Mouse (Mus musculus) liver (tissue): ENCODE data around the gene Psmb2.
A peak's percentile ranks its signal among the peaks of the same experiment; 100 is the strongest.

Experiments used
- DNase-seq: peaks from one replicate; pipeline ENCODE4 v3.0.0-alpha.2; 2020; ENCODE audit warnings: mixed read lengths

The Psmb2 gene

DNA sequence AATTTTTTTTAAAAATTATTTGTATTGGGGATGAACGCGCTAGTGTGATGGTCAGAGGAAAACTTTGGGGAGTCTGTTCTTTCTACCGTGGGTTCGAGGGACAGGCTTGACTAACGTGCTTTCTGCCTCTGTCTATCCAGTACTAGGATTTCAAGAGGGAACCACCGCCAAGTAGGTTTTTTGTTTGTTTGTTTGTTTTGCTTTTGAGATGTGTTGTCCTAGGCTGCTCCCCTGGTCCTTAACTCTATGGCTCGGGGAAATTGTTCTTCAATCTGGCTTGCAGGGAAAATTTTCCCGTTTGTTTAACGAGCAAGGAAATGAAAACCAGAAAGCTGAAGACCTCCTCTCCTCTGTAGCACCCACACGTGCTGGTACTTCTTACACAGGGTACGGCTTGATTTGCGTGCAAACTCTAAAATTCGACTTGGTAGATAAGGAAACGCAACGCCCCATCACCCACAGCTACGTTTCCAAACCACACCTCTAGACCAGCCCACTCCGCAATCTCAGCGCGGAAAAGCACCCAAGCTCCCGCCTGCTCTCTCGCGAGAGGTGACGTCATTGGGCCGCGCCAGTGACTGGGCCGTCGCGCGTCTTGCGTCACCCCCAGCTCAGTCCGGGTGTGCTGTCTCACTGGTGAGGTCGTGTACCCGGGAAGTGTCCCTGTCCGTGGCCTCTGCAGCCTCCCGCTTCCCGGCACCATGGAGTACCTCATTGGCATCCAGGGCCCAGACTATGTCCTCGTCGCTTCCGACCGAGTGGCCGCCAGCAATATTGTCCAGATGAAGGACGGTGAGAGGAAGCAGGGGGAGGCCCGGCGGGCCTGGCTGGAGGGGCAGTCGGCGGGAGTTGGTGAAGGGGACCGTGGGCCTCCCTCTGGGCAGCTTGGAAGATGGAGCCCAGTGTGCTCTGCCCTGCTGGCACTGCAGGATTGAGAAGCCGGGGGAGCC lies at the start of gene Psmb2:
TSS of gene Psmb2 (plus strand) at position 577 of the 950 bp plus-strand sequence.
- peak; percentile 97 for DNase-seq

DNA sequence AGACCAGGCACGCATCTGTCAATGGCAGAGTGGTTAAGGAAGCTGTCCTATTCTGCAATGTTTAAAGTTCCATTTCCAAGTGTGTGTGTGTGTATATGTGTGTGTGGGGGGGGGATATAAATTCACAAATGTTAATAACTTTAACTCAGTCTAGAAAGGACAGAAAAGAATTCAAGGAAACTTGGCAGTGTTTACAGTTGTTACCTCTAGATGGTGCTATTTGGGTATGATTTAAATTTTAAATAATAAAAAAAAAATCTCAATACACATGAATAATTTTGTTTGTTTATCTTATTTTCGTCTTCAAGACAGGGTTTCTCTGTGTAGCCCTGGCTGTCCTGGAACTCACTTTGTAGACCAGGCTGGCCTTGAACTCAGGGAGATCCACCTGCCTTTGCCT lies 45.5 kb upstream of the Psmb2 start:
- DNase-seq = no peak

DNA sequence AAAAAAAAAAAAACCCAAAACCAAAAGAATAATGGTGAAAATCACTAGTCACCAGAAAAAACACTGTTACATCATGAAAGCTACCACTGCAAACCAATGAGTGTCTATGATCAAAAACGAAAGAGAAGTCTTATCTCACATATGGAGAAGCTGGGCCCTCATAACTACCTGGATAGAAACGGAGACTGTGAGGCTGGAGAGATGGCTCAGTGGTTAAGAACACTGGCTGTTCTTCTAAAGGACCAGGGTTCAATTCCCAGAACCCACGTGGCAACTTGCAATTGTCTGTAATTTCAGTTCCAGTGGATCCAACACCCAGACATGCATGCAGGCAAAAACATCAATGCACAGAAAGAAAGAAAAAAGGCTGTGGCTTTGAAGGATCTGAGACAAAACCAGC lies 44.8 kb upstream of the Psmb2 start:
- no peak for DNase-seq

DNA sequence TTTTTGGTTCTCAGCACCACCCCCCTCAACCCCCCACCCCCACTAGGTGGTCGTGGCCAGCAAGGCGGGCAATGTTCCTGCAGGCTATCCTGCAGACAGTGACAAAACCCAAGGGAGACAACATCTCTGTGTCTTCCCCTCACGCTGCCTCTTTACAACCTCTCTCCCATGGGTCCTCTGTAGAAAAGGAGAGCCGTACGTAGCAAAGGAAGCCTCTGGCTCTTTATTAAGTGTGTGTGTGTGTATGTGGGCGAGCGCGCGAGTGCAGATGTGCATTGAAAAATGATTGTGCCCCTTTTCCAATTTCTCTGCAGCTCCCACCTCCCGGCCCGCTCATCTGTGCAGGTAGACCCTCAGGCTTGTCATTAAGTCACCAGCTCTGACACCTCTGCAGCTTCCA lies 41.1 kb upstream of the Psmb2 start:
- DNase-seq = no peak

DNA sequence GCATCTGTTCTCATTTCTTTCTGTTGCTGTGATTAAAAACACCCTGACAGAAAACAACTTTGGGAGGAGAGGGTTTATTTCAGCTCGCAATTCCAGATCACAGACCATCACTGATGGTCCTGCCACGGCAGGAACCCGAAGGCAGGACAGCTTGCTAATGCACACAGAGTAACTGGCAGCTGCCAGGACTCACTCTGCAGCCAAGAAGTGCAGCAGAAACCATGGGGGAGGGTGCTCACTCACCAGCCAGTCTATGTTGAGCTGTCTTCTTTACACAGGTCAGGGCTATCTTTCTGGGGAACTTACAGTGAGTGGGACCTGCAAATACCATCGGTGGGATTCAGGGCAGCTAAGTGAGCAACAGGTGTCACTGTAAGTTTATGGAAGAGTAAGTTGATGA lies 40.0 kb upstream of the Psmb2 start:
- no peak for DNase-seq

DNA sequence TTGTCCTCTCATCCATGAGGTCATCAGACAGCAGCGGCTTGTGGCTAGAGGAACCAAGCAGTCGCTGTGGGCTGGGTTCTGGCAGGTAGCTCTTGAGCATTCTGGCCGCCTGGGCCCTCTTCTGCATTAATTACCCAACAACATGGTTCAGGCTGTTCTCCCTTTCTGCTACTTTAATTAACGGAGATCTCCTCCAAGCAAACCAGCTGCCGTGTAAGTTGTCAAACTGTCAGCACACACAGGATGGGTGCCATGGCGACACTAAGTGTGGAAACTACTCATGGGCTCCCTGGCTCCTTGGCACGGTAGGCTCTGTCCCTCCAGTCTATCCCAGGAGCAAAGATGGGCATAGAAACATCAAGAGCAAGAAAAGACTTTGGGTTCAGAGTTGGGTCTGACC lies 38.1 kb upstream of the Psmb2 start:
- no peak for DNase-seq

DNA sequence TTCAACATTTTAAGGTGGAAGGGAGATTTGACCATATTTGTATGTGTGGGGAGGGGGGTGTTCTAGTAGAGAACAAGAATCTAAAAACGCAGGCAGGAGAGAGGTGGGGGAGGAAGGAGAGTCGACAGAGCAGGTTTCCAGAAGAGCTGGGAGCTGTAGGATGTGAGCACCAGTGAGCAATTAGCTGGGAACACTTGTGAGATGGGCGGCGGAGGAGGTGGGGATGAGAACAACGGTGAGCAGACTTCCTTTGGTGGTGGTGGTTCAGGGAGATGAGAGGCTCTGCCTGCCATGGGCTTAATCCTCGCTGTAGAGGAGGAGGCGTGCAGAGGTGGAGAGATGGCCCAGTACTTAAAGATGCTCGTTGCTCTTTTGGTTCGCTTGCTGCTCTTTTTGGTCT lies 35.5 kb upstream of the Psmb2 start:
- DNase-seq = no peak

DNA sequence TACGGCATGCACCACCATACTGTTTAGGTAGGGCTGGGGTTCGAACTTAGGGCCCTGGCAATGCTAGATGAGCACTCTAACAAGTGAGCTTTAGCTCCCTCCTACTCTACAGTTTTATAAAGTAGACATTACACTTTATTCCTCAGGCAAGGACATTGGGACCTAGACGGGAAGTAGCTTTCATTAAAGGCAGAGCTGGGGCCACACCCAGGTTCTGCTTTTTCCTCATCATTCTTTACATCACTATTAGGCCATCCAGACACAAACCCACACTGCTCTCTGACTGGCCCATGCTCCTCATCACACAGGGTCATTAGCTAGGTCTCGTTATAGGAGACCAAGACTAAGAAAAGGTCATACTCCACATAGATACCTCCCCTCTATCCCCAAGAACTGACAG lies 33.6 kb upstream of the Psmb2 start:
- no peak for DNase-seq

DNA sequence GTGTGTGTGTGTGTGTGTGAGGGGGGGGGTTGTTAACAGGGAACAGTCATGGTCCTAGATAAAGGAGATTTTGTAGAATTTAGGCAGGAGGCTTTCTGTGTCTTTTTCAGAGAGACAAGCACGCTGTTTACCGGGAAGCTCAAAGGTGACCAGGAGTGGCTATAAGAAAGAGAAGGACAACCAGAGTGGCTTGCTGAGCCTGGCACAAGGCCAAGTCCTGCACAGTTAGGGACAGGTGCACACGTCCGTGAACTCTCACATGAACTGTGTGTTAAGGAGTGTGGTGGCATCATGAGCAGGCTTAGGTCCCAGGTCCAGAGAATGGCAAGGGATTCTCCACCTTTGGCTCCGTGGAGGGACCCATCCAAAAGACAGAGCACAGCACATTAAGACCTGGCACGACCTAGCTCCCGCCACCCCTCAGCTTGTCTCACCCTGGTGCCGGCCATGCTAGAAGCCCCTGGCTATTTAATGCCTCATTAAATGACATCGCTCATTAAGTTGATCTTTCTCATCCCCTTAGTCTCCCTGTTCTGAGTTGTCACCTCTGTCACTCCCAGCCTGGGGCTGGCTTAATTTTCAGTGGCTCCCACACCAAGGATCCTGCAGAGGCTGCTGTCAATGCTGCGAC lies 33.0 kb upstream of the Psmb2 start:
- DNase-seq = no peak

DNA sequence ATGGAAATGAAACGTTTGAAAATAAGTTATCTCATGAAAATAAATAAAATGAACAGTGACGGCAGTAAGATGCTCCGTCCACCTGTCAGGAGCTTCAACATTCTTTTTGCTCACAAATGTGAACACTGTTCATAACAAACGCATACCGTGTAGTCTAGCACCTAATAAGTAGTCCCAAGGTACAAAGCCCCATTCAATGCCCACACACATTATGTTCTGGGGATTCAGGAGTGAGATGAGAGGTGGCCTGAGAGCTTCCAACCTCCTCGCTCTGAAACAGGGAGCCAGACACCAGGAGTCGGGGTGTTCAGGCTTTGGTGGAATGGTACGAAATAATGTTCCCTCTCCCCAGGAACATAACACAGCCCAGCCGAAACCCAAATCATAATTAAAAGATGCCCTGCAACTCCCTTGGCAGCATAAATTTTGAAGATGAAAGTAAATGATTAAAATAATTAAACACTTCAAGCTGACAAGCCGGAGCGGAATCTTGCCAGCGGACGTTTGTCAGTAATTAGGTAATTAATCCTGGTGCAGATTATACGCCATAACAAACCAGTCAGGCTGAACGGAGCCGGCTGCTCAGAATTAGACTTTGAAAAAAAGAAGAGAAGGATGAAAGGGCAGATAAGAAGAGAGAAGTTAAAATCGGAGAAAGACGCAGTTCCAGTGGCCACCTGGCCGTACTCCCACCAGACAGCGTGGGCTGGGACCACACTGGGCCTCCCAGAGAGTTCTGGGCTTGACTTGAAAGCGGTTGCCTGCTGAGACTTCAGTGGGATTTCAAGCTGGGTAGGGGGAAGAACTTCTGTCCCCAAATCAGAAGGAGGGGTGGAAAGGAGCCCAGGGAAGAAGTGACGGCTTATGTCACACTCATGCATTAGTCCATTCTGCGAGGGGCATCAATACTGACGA lies 29.2 kb upstream of the Psmb2 start:
- no peak for DNase-seq

DNA sequence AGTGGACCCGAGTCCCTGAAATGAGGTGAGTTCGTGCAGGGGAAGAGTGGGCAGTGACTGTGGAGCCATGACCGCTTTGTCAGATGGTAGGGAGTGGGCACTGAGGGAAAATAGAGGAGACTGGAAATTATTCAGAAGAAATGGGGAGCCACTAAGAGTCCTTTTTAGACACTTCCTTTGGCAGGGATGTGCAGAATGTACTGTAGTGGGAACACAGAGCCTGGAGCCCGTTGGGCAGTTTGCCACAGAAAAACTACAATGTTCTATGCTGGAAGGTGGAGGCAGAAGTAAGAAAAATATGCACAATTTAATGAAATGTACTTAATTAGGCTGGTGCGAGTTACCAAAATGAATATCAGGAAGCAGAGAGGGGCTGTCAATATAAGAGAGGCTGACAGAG lies 24.3 kb upstream of the Psmb2 start:
- no peak for DNase-seq

DNA sequence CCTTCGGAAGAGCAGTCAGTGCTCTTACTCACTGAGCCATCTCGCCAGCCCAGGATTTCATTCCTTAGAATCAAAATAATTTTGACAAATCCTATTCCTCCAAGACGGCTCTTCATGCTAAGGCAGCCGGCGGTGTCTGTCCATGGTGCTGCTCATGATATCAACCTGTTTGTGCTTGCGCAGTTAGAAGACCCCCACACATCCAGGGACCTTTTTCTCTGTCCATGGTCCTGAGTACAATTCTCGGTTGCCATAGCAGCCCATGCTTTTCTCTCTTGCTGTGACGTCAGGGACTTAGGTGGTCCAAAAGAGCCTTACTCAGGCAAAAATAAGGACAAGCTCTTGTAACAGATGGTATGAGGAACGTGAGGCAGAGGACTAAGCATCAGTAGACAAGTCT lies 22.1 kb upstream of the Psmb2 start:
- peak; percentile 49 for DNase-seq

DNA sequence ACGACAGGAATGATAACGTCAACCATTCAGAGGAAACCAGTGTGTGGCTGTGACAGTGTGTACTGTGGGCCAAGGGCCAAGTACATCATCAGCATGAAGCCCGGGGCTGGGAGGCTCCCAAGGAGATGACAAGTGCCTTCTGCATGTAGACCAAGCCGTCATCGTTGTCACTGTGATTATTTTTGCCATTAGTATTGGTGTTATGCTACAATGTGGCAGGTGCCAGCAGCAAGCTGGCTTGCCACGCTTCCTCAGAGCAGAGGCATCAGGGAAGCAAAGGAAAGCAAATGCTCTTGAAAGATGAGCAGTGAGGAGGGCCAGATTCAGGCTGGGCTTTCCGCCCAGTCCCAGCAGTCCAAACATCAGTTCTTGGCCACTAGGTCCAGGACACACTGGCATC lies 16.2 kb upstream of the Psmb2 start:
- DNase-seq = no peak

DNA sequence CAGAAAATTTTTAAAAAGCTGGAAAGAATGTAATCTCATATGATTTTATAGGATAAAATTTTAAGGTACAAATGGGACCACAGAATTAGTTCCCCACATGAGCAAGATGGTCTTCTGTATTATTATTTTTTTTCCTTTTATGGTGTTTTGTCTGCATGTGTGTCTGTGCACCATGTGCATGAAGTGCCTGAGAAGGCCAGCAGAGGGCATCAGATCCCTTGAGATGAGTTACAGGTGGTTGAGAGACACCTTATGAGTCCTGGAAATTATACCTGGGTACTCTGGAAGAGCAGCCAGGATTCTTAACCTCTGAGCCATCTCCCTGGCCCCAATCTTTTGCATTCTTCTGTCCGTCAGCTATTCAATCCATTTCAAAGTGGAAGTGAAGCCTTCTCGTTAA lies 10.4 kb upstream of the Psmb2 start:
- DNase-seq = peak; percentile 37

DNA sequence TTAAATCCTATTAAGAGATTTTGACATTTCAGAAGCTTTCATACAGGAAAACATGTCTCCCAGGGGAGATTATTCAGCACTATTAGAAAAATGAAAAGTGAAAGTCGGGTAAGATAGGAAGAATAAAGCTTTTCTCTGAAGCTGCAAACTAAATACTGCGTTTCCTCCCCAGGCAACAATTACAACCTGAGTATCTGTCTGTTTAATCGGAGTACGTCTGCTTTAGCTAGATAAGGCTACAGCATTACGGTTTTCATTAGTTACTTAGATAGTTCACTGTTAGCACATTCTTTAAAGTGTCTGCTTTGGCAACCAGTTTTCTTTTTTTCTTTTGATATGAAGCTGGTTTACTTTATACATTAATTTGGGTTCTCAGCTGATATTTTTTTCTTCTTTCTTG lies 4.9 kb downstream of the Psmb2 start:
- no peak for DNase-seq

DNA sequence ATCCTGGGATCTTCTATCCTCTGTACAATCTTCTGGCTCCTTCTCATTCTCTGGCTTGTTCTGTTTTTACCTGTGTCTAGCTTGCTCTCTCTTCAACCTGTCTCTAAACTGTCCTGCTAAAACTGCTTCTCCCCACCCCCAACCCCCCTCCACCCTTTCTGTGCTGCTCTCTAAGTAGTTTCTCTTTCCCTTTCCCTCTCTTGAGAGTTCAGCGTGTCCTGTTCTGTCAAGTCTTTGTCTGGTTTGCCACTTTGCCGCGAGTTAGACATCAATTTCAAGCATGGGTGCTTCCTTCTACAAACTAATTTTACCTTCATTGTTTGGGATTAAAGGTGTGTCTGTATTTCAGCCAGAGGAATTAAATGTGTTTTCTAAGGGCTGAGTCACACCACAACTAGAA lies 5.7 kb downstream of the Psmb2 start:
- no peak for DNase-seq

DNA sequence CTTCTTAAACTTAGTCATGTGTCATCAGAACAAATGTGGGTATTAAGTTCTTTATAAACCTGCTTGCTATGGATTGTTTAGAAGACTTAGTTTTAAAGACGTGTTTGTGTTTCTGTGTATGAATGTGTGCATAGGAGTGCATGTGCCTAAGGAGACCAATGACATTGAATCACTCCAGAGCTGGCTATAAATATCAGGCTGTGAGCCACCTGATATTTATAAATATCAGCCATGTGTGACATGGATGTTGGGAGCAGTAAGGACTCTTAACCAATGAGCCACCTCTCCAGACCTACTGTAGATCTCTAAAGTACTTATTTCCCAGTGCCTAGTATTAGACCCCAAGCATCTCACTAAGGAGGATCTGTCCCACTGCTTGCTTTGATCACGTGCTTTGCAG lies 12.0 kb downstream of the Psmb2 start:
- DNase-seq = no peak

DNA sequence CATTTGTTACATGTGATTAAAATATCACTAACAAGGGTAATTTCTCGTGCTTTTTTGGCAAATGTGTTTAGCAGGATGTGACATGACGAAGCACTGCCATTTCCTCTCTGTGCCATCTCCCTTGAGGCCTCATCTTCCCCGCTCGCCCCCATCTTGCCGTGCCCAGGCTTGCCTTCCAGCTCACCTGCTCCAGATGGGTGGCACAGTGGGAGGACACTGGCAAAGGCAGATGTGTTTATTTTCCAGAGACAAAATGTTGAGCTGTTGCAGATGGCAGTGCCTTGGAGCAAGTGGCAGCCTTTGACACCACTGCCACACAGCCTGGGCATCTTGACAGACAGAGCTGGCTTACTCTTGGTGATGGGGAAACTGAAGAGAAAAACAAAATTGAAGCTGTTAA lies 15.6 kb downstream of the Psmb2 start:
- DNase-seq = no peak

DNA sequence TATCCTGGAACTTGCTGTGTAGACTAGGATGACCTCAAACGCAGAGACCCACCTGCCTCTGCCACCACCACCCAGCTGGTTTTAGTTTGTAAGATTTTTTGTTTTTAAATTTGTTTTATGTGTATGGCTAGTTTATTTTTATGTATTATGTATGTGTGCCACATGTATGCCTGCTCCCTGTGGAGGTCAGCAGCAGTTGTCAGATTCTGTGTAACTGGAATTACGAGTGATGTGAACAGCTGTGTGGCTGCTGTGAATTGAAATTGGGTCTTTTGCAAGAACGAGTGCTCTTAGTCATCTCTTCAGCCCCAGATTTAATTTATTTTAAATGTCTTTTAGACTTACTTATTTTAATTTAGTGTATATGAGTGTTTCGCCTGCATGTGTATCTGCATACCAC lies 19.5 kb downstream of the Psmb2 start:
- no peak for DNase-seq

DNA sequence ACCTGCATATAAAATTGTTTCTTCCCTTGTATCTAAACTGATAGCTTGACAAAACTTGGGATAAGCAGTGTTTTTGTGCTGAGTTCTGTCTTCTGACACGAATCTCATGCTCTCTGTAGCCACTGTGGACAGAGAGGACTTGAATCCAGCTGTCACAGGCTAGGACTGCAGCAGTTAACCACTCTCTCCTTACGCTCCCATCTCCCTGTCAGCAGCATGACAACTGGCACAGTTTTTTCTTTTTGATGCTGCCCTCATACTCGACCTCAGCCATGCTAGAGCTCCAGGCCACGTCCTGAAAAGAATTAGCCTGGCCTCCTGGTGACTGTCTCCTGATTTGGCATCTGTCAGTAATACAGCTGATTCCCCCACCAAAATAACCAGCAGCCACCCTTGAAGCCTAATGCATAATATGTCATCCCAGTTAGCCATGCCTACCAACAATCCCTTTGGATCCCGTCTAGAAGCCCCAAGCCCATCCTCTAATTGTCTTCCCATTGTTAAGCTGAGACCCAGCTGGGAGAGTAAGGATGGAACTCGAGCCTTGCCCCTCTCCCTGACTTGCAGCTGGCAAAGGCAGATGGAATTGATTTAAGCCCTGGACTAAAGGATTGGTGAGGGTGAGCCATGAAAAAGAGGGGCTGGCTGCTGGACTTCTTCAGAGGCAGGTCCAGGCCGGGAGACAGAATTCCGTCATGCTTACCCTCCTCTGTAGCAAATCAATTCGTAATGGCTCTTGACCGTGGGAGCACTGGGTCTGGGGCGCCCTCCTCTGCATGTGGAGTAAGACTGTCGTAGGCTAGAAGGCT lies 29.4 kb downstream of the Psmb2 start:
- no peak for DNase-seq

DNA sequence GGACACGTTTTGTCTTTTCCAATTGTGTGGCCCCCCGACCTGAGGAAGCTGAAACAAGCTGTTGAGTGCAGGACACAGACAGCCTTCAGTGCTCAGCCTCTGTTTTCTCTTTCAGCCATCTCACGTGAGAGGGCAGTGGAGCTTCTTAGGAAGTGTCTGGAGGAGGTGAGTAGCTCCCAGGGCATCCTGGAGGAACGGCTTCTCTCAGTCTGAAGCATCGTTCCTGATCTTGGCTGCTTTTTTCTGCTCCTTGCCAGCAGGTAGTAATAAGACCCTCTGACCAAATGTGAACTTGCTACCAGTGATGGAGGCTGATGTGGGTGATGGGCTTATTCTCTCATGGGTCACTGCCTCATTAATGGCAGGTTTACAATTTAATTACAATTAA lies 30.0 kb downstream of the Psmb2 start:
- DNase-seq = no peak

DNA sequence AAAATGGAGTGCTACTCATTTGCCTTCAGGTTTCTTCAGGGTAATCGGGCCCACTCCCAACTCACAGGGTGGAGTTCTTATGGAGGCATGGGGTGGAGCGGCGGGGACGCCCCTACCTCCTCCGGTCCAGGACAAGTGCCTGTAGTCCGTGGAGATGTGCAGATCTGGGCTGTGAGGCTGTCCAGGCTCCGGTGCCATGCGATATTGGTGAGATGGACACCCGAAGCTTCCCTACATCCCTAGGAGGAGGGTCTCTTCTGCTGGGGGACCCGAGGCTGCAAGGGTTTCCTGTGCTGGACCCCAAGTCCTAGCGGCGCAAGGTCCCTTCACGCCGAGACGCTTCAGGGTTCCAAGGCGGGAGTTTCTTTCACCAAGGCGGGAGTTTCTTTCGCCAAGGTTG lies 54.7 kb downstream of the Psmb2 start:
- DNase-seq = no peak
